ENCODE assay signal across 7 mouse cellular contexts in genomic region chr9:67213275-67213674, GRCm38 (mm10).
DNase-seq lines count a peak whose midpoint lies in the region; TF ChIP-seq lines count a peak whose summit lies in the region.

No protein-coding gene starts in this region.

- DNase-seq in NIH3T3 (ENCODE audit: low read depth): peak; percentile 78
- DNase-seq in brain, embryonic 14.5 days (ENCODE audit: low read depth): peak; percentile 61
- peak; percentile 70 for DNase-seq in forelimb bud, embryonic 11.5 days (ENCODE audit: low read depth, low spot score)
- DNase-seq in heart, postnatal 25 days (ENCODE audit: low spot score): peak; percentile 50
- peak; percentile 82 to 83 for DNase-seq in layer of hippocampus, postnatal 10 days (ENCODE audit: low spot score in 2 of 2)
- peak; percentile 69 for DNase-seq in lung, postnatal 25 days (ENCODE audit: low spot score)
- DNase-seq in telencephalon, adult 2 months (ENCODE audit: low read depth, low spot score): peak; percentile 27

- TF ChIP-seq POLR2A in brain, embryonic 14.5 days (IDR thresholded peaks at IDR 0.05; ENCODE audit: borderline replicate concordance, extremely low read depth, insufficient read depth, insufficient read length, poor library complexity, severe bottlenecking): no peak

- intact Hi-C loops in heart, postnatal 25 days (cut with DNase I): loop anchor here (5.0 kb wide), 3 partner anchors 56 to 211 kb away; partner anchors contain the start of gene Tpm1

- peak; percentile 61; the same call in 1 of the 2 replicates for TF ChIP-seq CTCF in brain, embryonic 14.5 days (IDR thresholded peaks at IDR 0.05; ENCODE audit: borderline replicate concordance, extremely low read depth, insufficient read depth, insufficient read length)

Comparison
In these comparisons a context has a peak if more than half of its experiments do, and no peak if none do; other contexts are left out.
1. Peak in every context shown above with its lines: DNase-seq.
2. DNase-seq: peak in every context shown above with its lines; median percentile 82 in layer of hippocampus, postnatal 10 days; 78 in NIH3T3; 70 in forelimb bud, embryonic 11.5 days; 69 in lung, postnatal 25 days; 61 in brain, embryonic 14.5 days; 50 in heart, postnatal 25 days; 27 in telencephalon, adult 2 months.